Mouse (Mus musculus): ENCODE results near the gene Arhgap45. TPM values are rescaled to one million over a fixed set of nuclear protein-coding genes. Genes with fewer than 3 reads are reported as not detected.
"Not testable (repeated sequence)": the region's sequence is repeated elsewhere in the genome, so short reads cannot be mapped to it uniquely, and the experiment has no call there.

The Arhgap45 gene
- polyA plus RNA-seq, 1 experiment from 2014 or later = 11.2 TPM

- DNase-seq = no peak
- peak overlapping the region; percentile 62; the same call in 1 of the 2 replicates for H3K27ac ChIP-seq (ENCODE audit: low read depth)
- whole genome bisulfite sequencing = 33% methylated on average over 15 of the region's 15 CpGs
Observed at GRCm38 (mm10) chr10:80050885-80051617, 34.6 kb downstream of the Arhgap45 start.

DNA sequence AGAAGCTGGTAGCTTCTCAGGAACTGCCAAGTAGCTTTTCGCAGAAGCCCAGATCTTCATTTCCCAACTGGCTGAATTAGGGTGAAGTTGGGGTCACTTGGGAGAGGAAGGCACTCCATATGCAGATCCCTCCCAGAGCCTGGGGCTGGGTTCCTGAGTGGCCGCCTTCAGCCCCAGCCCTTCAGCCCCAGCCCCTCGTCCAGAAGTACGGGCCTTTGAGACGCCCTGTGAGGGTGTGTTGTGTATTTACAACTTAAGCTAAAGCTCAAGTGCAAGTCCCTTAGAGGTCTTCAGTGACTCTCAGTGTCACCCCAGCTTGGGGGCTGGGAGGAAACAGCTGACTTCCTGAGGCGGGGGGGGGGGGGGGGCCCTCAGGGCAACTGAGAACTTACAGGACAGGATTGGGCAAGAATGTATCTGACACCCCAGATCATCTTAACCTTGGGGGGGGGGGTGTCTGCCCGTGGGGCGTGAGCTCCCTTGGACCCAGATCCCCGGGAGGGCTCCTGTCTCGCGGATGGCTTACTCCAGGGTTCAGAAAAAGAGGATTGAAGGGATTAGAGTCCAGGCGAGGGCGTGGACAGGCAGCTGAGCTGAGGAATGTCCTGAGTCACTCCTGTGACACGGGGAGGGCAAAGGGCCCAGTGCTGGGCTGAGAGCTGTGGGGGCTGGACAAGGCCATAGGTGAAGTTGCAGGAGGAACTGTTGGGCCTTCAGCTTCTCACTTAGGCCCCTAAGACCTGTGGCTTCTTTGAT is 35.3 kb downstream of the Arhgap45 start:
- WGBS = 31% methylated on average over 14 of the region's 14 CpGs
- peak overlapping the region; percentile 7; the same call in 1 of the 2 replicates for H3K4me2 ChIP-seq

More at GRCm38 (mm10) chr10:80050885-80051617, 34.6 kb downstream of the Arhgap45 start:
- ATAC-seq (ENCODE audit: insufficient read depth) = no peak
- Histone ChIP-seq H3K4me3 (ENCODE audit: low read depth, low read length) (no peak overlapping the region), H3K9ac (peak overlapping the region; percentile 29; the same call in 1 of the 2 replicates), H3K4me2 (peak overlapping the region; percentile 7; the same call in 1 of the 2 replicates), H3K4me1 (ENCODE audit: insufficient read depth) (peaks cover 15% of the 10 kb centered on the region), H3K36me3 (ENCODE audit: insufficient read depth) (peaks cover 10% of the 10 kb centered on the region), H3K27me3 (ENCODE audit: insufficient read depth, low read length) (no peaks in the 10 kb centered on the region), H3K9me3 (ENCODE audit: low read depth, low read length) (no peaks in the 10 kb centered on the region)
- no peak for TF ChIP-seq CTCF (IDR thresholded peaks at IDR 0.05; ENCODE audit: low read depth)

GRCm38 (mm10) chr10:80052374-80052764 is 35.9 kb downstream of the Arhgap45 start:
- TF ChIP-seq CTCF (IDR thresholded peaks at IDR 0.05; ENCODE audit: low read depth) = no peak
- 80% methylated on average over 5 of the region's 5 CpGs for WGBS
- ATAC-seq (ENCODE audit: insufficient read depth) (no peak), DNase-seq (no peak)
- Histone ChIP-seq H3K4me3 (ENCODE audit: low read depth, low read length) (no peak overlapping the region), H3K27ac (ENCODE audit: low read depth) (peak overlapping the region; percentile 62; the same call in 1 of the 2 replicates), H3K9ac (no peak overlapping the region), H3K36me3 (ENCODE audit: insufficient read depth) (peaks cover 22% of the 10 kb centered on the region), H3K27me3 (ENCODE audit: insufficient read depth, low read length) (no peaks in the 10 kb centered on the region), H3K4me1 (ENCODE audit: insufficient read depth) (peaks cover 15% of the 10 kb centered on the region), H3K9me3 (ENCODE audit: low read depth, low read length) (no peaks in the 10 kb centered on the region), H3K4me2 (no peak overlapping the region)

More for the DNA sequence above, 35.3 kb downstream of the Arhgap45 start:
- DNase-seq (no peak), ATAC-seq (ENCODE audit: insufficient read depth) (no peak)
- Histone ChIP-seq H3K9ac (peak overlapping the region; percentile 29; the same call in 1 of the 2 replicates), H3K4me3 (ENCODE audit: low read depth, low read length) (no peak overlapping the region), H3K36me3 (ENCODE audit: insufficient read depth) (peaks cover 17% of the 10 kb centered on the region), H3K27ac (ENCODE audit: low read depth) (peak overlapping the region; percentile 62; the same call in 1 of the 2 replicates), H3K27me3 (ENCODE audit: insufficient read depth, low read length) (no peaks in the 10 kb centered on the region), H3K4me1 (ENCODE audit: insufficient read depth) (peaks cover 15% of the 10 kb centered on the region), H3K9me3 (ENCODE audit: low read depth, low read length) (no peaks in the 10 kb centered on the region)
- TF ChIP-seq CTCF (IDR thresholded peaks at IDR 0.05; ENCODE audit: low read depth) = no peak

DNA sequence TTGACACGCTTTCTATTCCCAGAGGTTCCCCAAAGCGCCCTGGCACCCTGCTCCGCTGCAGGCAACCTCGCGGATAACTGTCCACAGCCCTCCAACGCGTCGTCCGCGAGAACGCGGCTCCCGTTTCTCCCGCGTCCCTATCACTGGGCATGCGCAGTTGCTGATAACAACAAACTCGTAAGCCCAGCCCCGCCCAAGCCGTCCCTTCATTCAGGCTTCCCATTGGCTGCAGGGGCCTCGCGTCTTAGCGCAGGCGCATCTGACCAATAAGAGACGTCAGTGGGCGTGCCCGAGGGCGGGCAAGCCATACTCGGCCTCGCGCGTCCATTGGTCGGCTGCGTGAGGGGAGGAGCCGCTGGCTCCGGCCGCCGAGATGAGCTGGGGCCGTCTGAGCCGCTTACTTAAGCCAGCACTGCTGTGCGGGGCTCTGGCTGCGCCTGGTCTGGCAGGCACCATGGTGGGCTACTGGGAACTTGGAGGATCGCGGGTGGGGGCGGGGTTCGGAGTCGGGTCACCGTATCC is 36.9 kb downstream of the Arhgap45 start:
- no peak for TF ChIP-seq CTCF (IDR thresholded peaks at IDR 0.05; ENCODE audit: low read depth)
- DNase-seq (peak; percentile 100), ATAC-seq (ENCODE audit: insufficient read depth) (peak; percentile 98)
- Histone ChIP-seq H3K4me1 (ENCODE audit: insufficient read depth) (peaks cover 15% of the 10 kb centered on the region), H3K9ac (peak overlapping the region; percentile 85), H3K4me3 (ENCODE audit: low read depth, low read length) (peak overlapping the region; percentile 87), H3K4me2 (peak overlapping the region; percentile 86), H3K9me3 (ENCODE audit: low read depth, low read length) (no peaks in the 10 kb centered on the region), H3K36me3 (ENCODE audit: insufficient read depth) (peaks cover 31% of the 10 kb centered on the region), H3K27ac (ENCODE audit: low read depth) (peak overlapping the region; percentile 97), H3K27me3 (ENCODE audit: insufficient read depth, low read length) (no peaks in the 10 kb centered on the region)
- under 1% methylated on average over 46 of the region's 47 CpGs for WGBS

DNA sequence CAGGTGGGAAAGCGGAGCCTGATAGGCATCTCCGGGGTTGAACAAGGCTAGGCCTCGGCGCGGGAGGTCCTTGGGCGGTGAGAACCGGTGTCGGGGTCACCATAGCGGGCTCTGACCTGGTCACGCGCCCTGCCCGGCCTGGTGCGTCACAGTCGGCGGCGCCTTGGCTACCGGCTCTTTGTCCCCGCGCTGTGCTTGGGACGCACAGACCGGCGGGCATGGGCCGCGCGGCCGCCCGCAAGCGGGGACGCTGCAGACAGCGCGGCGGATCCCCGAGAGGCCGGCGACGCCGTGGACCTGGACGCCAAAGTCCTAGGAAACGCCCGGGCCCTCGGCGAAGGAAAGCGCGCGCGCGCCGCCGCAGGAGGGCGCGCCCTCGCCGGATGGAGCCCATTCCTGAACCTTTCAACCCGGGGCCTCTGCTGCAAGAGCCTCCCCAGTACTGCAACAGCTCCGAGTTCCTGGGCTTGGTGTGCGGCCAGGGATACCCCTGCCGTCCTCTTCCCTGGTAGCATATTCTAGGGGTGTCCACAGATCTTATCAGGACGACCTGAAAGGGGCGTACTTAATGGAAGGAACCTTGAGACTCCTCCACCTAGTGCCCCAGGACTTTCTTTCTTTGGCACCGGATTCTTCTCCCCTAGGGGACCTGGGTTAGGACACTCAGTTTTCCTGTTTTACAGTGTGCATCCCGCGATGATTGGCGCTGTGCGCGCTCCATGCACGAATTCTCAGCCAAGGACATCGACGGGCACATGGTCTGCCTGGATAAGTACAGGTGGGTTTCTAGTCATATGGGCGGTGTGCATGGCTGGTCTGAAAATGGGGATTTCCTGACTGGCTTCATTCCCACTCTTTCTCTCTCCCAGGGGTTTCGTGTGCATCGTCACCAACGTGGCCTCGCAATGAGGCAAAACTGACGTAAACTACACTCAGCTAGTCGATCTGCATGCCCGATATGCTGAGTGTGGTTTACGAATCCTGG is 37.7 kb downstream of the Arhgap45 start:
- Histone ChIP-seq H3K9ac (peak overlapping the region; percentile 85), H3K4me1 (ENCODE audit: insufficient read depth) (peaks cover 13% of the 10 kb centered on the region), H3K27me3 (ENCODE audit: insufficient read depth, low read length) (no peaks in the 10 kb centered on the region), H3K36me3 (ENCODE audit: insufficient read depth) (peaks cover 38% of the 10 kb centered on the region), H3K27ac (ENCODE audit: low read depth) (peak overlapping the region; percentile 97), H3K4me2 (peak overlapping the region; percentile 86), H3K9me3 (ENCODE audit: low read depth, low read length) (no peaks in the 10 kb centered on the region), H3K4me3 (ENCODE audit: low read depth, low read length) (peak overlapping the region; percentile 87)
- no peak; the same call in none of the 2 replicates for TF ChIP-seq CTCF (IDR thresholded peaks at IDR 0.05; ENCODE audit: low read depth)
- WGBS = 1% methylated on average over 71 of the region's 77 CpGs
- peak; percentile 41 for ATAC-seq (ENCODE audit: insufficient read depth)
- peak; percentile 89 for DNase-seq

DNA sequence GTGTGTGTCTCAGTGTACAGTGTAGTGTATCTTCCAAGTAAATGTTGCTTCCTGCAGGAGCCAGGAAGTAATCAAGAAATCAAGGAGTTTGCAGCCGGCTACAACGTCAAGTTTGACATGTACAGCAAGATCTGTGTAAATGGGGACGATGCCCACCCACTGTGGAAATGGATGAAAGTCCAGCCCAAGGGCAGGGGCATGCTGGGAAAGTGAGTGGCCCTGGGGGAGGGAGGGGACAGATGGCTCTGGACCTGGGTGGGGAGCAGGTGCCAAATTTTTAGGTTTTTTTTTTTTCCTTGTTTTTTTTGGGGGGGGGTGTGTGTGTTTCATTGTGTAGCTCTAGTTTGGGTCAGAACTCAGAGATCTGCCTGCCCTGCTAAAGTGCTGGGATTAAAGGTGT is 38.5 kb downstream of the Arhgap45 start:
- H3K9ac ChIP-seq = peak overlapping the region; percentile 85
- H3K9me3 ChIP-seq (ENCODE audit: low read depth, low read length); H3K27me3 ChIP-seq (ENCODE audit: insufficient read depth, low read length); ATAC-seq (ENCODE audit: insufficient read depth); DNase-seq; H3K27ac ChIP-seq (ENCODE audit: low read depth): not testable (repeated sequence)
- peaks cover 45% of the 10 kb centered on the region for H3K36me3 ChIP-seq (ENCODE audit: insufficient read depth)
- WGBS = 14% methylated on average over 3 of the region's 3 CpGs
- peak overlapping the region; percentile 87 for H3K4me3 ChIP-seq (ENCODE audit: low read depth, low read length)
- peaks cover 13% of the 10 kb centered on the region for H3K4me1 ChIP-seq (ENCODE audit: insufficient read depth)
- peak overlapping the region; percentile 86 for H3K4me2 ChIP-seq
